Mouse (Mus musculus) gastrocnemius, adult 8-10 months (tissue): ENCODE data around the gene Bcorl1. TPM values are rescaled to one million over a fixed set of nuclear protein-coding genes. Genes with fewer than 3 reads are reported as not detected.
A peak's percentile ranks its signal among the peaks of the same experiment; 100 is the strongest.
"Not testable (repeated sequence)": the region's sequence is repeated elsewhere in the genome, so short reads cannot be mapped to it uniquely, and the experiment has no call there.

Source experiments
- DNase-seq, 2 experiments: peaks; one replicate each; pipeline ENCODE4 v3.0.0; 2022; ENCODE audit warnings: low spot score in 2 of 2
- total RNA-seq, 4 experiments: library from RNA; stranded (reverse); gene quantifications; 2 replicates each; pipeline ENCODE4 v1.2.4; 2022

Gene Bcorl1
- total RNA-seq, 4 experiments from 2014 or later: 6.2 to 9.3 (median 8.0) TPM

DNA sequence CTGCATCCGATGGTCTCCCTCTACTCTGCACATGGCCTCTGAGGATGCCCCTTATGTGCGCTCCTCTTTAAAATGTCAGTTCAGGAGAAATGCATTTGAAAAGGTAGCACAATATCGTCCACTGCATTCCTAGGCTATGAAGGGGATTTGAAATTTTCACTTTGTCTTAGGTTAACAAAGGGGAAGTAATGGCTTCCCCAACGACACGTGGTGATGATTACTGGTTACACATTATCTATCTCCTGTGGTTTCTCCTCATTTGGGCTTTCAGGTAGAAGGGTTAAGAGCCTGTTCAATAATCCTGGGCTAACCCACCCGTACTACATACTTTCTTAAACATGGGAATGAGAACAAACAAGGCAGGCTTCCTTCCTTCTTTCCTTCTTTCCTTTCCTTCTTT, 48.2 kb downstream of the Bcorl1 start:
- DNase-seq: no peak

DNA sequence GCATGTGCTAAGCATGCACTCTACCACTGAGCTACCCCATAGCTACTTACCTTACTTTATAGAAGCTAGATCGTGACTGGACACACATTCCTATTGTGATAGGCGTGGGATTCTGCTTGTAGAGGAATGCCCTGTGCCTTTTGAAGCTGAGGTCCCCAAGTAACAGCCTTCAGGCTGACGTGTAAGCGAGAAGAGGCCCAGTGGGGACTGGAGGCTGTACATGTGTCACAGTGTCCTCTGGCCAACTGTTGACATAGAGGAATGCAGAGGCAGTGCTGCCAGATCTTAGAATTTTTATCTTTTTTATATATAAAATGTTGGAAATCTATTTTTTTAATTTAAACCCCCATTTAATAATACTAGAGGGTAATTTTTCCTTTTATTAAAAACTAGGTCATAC, 58.8 kb downstream of the Bcorl1 start:
- no peak for DNase-seq

DNA sequence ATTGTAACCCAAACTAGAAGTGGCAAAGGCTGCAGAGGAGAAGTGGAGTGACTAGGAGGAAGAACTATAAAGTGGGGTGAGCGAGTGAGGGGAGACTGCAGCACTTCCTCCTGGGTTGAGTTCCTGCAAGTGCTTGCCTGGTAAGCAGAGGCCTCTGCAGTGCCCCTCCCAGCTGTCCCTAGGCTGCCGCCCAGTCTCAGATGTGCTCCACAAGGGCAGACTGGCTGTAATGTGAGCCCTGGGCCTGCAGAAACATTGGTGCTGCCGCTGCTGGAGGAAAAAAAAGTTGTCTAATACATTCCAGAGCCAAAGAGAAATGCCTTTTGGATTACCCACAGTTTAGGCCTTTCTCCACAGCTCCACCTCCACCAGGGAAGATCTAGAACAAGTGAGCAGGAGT, 64.0 kb downstream of the Bcorl1 start:
- DNase-seq: peak in 1 of 2 experiments; percentile 51

DNA sequence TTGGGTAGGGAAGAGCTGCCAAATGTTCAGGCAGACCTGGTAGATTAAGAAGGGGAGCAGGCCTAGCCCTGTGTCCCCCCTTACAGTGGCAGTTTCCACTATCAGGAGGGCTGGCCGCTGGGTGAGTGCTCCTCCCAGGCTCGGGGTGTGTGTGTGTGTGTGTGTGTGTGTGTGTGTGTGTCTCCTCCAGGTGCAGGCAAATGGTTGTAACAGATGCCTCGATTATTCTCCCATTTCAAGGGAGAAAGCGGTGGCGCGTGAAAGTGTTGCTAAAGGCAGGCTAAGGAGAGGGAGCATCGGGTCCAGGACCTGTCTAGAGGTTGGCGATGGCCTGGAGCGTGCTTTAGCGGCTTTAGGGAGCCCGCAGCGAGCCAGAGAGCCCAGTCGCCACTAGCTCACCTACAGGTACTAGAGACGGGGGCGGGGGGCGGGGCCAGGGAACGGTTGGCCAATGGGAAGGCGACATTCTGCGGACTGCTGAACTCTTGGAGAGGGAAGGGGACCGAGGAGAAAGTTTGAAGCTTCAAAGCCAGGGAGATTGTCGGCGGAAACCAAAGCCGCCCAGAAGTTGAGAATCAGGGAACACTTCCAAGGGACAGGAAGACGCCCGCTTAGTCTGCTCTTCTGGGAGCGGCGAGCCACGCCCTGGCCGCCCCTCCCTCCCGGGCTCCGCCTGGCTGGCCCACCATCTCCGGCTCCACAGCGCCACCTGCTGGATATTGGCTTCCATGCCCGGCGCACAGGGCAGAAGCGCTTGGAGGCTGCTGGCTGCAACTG, 68.6 kb downstream of the Bcorl1 start:
- peak; percentile 60 to 77 for DNase-seq

DNA sequence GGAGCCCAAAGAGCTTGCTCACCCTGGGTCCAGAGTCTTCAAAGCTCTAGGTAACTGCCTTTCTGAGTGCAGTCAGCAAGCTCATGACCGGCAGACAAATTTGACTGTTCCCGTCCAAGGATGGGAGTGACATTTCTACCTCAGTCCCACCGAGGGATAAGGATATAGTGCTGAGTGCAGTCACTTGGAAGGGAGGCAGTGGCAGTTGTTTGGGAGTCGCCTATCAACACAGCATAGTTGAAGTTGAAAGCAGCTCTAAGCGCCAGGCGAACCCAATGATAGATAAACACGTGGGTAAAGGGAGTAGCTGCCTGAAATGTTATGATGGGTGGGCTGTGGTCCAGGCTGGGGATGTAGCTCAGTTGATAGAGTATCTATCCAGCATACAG, 69.2 kb downstream of the Bcorl1 start:
- DNase-seq: no peak

DNA sequence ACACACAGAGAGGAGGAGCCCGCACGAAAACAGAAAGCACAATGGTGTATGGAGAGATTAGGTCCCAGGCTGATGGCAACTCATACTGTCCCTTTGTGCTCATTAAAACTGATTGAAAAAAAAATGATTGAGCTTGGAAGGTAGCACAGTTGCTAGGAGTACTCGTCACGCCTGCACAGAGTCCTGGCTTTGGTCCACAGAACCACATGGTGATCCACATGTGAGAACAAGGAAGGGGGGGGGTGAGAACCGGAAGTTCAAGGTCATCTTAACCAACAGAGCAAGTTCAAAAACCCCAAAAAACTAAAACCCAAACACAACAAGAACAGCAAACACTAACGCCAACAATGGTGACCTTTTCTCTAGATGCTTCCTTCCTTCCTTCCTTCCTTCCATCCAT, 71.5 kb downstream of the Bcorl1 start:
- DNase-seq: no peak

DNA sequence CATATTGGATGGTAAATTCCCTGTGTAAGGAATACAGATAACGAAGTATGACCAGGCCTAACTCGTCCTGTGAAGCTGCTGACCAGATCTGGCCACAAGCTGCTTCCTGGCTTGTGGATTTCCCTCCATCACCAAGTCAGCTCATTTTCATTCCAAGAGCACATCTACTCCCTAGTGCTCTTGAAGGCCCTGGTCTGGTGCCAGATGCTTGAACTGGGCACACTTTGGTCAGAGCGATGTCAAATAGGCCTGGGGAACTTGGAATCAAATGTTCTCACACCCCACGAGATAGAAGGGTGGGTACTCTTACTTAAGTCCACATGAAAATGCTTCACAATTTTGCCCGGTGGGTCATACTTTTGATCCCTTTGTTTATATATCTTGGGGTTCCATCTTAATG, 73.1 kb downstream of the Bcorl1 start:
- DNase-seq: no peak

DNA sequence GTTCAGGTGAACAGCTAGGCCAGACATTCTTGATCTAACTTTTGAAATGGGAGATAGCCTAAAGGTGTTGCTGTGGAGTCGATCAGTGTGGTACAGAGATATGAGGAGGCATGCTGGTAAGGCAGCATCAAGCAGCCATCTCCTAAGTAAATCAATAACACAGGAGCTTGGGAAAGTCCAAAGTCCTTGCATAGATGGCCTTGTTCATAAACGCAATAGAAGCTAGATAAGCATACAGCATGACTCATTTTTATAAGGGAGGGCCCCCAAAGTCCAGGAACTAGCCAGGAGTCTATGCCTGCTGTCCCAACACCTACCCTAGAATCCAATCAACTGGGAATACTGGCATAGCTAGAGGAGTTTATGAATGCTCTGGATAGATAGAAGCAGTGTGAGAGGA, 77.3 kb downstream of the Bcorl1 start:
- no peak for DNase-seq

DNA sequence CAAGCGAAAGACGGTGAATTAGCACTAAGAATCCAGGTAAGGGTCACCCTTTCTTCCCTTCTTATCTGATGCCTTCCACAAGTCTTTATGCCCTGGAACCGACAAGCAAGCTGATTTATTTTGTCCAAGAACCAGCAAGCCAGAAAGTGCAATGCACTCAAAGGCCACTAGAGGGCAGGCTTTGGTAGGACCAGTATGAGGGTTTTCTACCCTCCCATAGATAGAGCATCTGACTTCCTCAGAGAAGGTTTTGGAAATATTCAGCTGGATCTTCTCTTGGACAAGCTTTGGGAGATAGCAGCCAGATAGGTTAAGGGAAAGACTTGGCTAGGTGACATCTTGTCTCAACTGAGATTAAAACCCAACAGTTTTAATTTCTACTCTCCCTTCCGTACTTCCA, 81.8 kb downstream of the Bcorl1 start:
- DNase-seq: peak; percentile 38 to 61

DNA sequence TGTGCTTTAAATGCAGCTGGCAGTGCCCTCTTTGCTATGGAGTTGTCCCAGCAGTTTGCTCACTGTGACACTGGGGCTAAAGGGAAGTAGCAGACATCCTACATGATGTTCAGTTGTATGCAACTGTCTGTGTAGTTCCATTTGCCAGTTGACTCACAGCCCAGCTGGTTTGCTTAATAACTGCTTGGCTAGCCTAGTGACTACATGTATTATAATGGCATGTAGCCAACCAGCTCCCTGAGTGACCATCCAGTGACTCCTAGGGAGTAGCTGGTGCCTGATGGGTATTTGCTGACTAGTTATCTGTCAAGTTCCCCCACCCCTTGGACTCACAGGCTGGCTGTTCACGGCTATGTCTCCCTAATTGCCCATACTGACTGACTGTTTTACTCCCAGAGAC, 82.5 kb downstream of the Bcorl1 start:
- no peak for DNase-seq

DNA sequence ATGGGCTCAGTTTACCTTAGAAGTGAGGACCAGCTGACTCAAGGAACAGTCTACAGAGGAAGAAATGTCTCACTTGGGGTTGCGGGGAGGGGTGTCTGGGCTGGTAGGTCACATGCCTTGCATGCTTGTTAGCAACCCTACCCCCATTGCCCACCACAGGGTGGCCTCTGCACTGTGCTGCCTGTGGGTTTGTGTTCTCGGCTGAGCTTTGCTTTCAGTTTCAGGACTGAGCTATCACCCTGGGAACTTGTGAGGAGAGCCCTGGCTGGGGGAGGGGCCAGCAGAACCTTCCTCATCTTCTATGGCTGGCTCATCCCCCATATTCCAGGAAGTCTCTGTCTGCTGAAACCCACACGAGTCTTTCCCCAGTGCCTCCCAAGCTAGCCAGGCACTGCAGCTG, 83.4 kb downstream of the Bcorl1 start:
- no peak for DNase-seq

DNA sequence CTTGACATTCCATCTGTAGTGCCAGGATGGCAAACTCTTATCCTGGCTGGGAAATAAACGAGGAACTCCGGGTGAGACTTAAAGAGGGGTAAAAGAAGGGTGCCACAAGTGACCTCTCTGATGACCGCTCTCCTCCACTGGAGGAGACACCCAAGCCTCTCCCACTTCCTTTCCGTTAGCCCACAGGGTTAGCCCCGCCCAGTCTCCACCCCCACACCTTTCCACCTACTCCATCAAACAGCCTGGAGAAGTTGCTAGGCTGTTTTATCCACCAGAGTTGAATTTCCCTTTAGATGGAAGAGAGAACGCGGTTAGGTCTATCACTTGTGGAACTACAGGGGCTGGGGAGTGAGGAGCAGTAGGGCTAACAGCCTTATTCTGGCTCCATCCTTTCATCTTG, 84.1 kb downstream of the Bcorl1 start:
- DNase-seq: no peak

DNA sequence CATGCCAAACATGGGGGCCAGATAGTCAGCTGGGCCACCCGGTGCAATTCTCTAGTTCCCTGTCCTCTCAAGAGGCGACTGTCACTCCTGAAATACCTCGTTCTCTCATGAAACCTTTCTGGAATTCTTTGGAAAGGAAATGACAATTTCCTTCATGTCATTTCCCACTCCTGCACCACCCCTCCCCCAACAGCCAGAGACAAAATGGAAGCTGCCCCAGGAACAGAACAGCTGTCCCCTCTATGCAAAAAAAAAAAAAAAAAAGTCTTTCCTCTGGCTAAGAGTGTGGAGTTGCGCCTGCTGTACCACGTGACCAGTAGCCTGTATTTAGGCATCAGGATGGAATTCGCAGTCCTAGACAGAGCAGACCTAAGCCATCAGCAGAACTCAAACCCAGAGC, 87.1 kb downstream of the Bcorl1 start:
- DNase-seq: no peak

DNA sequence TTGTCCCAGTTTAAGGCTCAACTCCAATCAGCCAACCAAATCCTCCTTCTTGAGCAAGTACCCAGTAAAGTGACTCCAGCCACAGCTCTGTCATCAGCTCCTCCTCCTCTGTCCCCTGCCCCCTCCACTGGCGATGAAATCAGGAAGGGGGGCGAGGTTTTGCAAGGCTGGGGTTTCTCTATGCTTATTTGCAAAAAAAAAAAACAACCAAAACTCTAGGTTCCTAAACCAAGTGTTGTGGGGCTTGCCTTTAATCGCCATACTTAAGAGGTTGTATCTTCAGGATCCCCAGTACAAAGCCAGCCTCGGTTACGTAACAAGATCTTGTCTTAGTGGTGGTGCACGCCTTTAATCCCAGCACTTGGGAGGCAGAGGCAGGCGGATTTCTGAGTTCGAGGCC, 87.5 kb downstream of the Bcorl1 start:
- DNase-seq: no peak

DNA sequence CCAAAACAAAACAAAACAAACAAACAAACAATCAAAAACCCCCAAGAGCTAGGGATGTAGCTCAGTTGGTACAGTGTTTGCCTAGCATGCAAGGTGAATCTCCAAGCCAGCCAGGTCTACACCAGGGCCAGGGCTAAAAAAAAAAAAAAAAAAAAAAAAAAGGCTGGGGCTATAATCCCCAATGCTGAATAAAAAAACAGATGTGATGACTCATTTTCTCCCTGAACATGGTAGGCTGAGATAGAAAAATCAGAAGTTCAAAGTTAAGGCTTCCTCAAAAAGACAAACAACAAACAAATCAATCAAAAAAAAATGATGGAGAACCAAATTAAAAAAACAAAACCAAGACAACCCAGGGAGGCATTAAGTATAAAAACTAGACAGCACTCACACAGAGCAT, 87.9 kb downstream of the Bcorl1 start:
- DNase-seq: no peak

DNA sequence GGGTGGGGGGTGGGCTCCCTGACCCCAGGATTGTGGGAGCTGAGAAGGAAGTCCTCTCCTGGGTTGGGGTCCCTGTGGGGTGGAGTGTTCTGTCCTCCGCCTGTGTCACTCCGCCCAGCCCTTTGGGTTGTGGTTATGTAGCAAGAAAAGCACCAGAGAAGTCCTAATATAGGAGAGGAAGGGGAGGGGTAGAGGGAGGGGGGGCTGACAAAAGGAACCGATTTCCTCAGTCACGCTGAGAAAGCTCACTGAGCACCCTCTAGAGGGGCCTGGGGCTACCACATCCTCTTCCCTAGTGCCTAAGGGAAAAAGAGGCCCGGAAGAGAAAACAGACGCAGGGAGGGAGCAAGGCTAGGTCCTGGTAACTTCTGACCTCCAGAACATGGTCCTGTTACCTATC, 88.4 kb downstream of the Bcorl1 start:
- DNase-seq: no peak

DNA sequence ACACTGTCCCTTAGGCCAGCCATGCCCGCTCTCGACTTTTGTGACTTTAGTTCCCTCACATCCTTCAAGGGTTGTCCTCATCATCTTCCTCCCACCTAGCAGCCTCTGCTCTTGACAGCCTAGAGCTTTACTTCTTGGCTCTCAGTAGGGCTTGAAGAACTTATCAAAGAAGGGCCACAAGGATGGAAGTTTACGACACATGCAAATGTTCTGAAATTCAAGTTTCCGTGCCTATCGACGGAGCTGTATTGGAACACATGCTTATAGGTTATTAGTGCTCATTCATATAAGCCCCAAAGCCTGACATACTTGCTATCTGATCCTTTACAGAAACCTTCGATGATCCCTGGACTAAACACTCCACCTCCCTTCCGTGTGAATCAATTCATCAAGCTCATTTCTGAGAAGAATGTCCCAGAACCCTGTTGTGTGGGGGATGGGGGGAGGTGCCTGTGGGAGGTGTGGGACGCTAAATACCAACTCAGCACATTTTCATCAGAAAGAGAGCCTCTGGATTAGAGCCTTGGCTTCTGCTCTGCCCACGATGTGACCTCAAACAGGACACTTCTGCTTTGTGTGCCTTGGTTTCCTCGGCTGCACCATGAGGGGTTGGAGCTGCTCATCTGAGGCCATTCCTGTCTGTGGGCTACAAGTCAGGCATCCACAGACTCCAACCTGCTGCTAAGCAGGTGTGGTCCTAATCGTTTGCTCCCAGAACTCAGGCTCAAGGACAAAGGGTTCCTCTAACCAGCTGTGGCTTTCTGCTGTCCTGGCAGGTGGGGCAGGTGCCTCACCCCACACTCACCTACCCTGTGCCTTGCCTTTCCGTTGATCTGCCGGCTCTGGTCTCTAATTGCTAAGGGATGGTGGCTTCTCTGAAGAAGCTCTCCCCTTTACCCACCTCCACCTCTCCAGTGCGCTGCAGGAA, 91.7 kb downstream of the Bcorl1 start:
- no peak for DNase-seq

DNA sequence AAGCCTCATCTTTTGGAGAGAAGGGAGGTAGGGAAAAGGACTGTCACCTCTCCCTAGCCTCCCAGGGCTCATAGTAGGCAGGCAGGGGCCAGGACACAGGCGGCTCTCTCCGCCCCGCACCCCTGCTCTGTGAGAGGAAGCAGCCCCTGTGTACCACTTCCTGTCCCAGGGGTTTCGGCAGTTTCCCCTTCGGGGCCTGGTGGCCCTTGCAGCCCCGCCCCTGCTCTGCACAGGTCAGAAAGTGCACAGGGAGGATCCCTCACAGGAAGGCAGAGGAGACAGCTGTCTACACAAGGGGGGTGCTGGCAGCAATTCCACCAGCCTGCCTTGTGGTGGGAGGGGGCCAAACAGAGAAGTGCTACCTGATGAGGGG, 92.4 kb downstream of the Bcorl1 start:
- no peak for DNase-seq

DNA sequence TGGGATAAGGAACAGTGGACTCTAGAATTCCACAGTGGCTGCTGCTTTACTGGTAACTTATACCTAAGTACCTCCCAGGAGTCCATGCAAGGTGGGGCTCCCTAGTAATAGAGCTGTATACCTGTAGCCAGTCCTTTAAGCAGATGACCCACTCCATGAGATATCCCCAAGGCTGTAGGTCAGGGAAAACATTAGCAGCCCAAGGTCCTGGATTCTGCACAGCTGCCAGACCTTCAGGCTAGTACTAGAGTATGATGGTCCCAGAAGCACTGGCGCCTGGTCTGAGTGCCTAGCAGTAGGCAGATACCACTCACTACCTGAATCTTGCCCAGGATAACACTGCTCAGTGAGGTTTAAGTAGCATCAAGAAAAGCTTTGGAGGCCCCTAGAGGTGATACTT, 93.1 kb downstream of the Bcorl1 start:
- DNase-seq: no peak

DNA sequence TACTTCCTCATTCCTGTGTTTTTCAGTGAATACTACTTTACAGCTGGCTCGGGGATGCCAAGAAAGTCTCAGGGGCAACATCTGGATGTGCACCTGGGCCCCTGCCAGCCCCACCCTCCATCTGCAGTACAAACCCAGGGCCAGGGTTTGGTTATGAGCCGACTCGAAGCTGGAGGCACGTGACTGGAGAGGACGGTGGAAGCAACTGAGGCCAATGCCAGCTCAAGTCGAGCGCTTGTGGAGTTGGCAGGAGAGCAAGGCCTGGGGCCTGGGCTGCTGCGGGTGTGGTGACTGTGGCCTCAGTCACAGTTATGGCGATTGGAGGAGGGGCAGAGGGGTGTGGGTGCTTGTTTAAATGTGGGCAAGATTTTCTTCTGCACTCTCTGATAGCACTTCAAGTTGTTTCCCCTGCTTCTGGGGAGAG, 94.3 kb downstream of the Bcorl1 start:
- peak in 1 of 2 experiments; percentile 40 for DNase-seq

DNA sequence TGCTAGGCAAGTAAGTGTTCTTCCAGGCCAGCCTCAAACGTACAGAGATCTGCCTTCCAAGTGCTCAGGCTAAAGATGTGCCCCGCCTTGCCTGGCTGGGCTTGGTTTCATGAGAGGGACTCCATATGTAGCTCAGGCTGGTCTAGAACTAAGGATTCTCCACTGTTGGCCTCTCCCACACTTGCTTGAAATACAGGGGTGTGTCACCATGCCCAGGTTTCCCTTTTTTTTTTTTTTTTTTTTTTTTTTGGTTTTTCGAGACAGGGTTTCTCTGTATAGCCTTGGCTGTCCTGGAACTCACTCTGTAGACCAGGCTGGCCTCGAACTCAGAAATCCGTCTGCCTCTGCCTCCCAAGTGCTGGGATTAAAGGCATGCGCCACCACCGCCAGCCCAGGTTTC, 94.9 kb downstream of the Bcorl1 start:
- not testable (repeated sequence) for DNase-seq

DNA sequence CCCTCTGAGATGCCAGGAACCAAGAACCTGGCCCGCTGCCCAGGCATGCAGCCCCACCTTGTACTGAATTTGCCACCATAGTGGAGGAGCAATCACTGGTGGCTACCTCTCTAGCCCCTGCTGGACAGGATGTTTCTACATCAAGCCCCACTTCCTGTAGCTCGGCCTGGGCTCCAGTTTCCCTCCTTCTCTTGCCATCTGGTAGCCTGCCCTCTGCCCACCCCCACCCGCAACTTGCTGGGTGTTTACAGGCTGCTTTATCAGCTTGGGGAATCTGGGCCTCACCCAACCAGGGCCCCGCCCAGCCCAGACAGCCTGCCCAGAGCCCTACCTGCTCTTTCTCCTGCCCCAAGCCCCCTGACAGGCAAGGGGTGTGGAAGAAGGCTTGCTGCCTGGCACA, 97.9 kb downstream of the Bcorl1 start:
- DNase-seq: no peak

DNA sequence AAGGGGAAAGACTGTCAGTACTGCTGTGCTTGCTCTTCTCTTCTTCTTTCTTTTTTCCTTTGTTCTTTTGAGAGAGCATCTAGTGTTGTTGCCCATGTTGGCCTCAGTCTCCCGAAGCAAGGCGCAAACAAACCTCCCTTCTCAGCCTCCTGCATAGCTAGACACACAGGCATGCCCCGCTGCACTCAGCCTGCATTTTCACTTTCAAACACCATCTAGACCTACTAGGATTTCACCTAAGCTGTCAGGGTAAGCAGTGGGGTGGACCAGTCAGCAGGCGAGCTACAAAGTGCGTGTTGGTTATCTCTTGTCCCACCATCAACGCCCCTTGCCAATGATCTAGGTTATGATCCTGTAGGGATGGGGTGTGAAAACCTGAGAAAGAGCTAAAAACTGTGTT, 100.4 kb downstream of the Bcorl1 start:
- DNase-seq: no peak
